ENCODE assay signal across 12 mouse cellular contexts in genomic region chr13:31458883-31459282, GRCm38 (mm10).
DNase-seq lines count a peak whose midpoint lies in the region; ATAC-seq and TF ChIP-seq lines count a peak whose summit lies in the region.
"Had no signal": no experiment of that assay in that cellular context is flagged by ENCODE, and none has a peak within 500 bp of the region (broad histone marks: within the 10 kb centered on the region; RNA-seq: fewer than 3 reads in every experiment).

No protein-coding gene starts in this region.

- H3K9me3 ChIP-seq in limb, embryonic 14.5 days (ENCODE audit: control insufficient read depth, low read length), result no peaks in the 10 kb centered on the region
- H3K9me3 ChIP-seq in limb, embryonic 10.5 days (replicated peaks), result no peaks in the 10 kb centered on the region
- H3K9me3 ChIP-seq: heart, embryonic 10.5 days; intestine, embryonic 15.5 days; midbrain, embryonic 10.5 days had no signal

- DNase-seq in limb, embryonic 14.5 days (ENCODE audit: low spot score), result peak; percentile 8
- DNase-seq in limb, embryonic 10.5 days (ENCODE audit: low spot score), result no peak
- DNase-seq in adrenal gland, adult 2 months, result peak; percentile 86
- peak; percentile 40 for DNase-seq in fibroblast of lung, adult 2 months (ENCODE audit: low read depth)
- peak; percentile 62 to 68 for DNase-seq in lung, postnatal 4 days
- no peak for DNase-seq in embryo, embryonic 10.5 days (ENCODE audit: low spot score)
- no peak for DNase-seq in spleen, postnatal 4 days (ENCODE audit: low spot score in 2 of 2)
- DNase-seq: cerebellum, adult 11 months had no signal

- no peak for ATAC-seq in limb, embryonic 14.5 days (ENCODE audit: low FRiP score, low read depth)
- ATAC-seq: intestine, embryonic 15.5 days had no signal

- TF ChIP-seq POLR2A in limb, embryonic 14.5 days (IDR thresholded peaks at IDR 0.05; ENCODE audit: borderline replicate concordance, extremely low read depth, insufficient read depth, insufficient read length), result no peak

- H3K27ac ChIP-seq in limb, embryonic 14.5 days (replicated peaks; ENCODE audit: low read depth, low read length), result no peak overlapping the region
- no peak overlapping the region for H3K27ac ChIP-seq in limb, embryonic 10.5 days
- H3K27ac ChIP-seq: heart, embryonic 10.5 days; intestine, embryonic 15.5 days; midbrain, embryonic 10.5 days had no signal

- 66% methylated on average over 2 of the region's 2 CpGs for WGBS in limb, embryonic 14.5 days
- WGBS in limb, embryonic 10.5 days, result 75% methylated on average over 2 of the region's 2 CpGs

- H3K9ac ChIP-seq in limb, embryonic 14.5 days (ENCODE audit: low read depth, low read length, severe bottlenecking), result no peak overlapping the region
- H3K9ac ChIP-seq: intestine, embryonic 15.5 days had no signal

- no peaks in the 10 kb centered on the region for H3K36me3 ChIP-seq in limb, embryonic 14.5 days (ENCODE audit: control insufficient read depth, insufficient read depth, low read length)
- no peaks in the 10 kb centered on the region for H3K36me3 ChIP-seq in limb, embryonic 10.5 days
- H3K36me3 ChIP-seq: heart, embryonic 10.5 days; intestine, embryonic 15.5 days; midbrain, embryonic 10.5 days had no signal

- H3K4me3 ChIP-seq in limb, embryonic 14.5 days (replicated peaks; ENCODE audit: low read length), result no peak overlapping the region
- H3K4me3 ChIP-seq in limb, embryonic 10.5 days, result no peak overlapping the region
- H3K4me3 ChIP-seq: erythroblast, embryonic 14.5 days; heart, embryonic 10.5 days; intestine, embryonic 15.5 days; midbrain, embryonic 10.5 days had no signal

- no peak overlapping the region for H3K4me2 ChIP-seq in limb, embryonic 14.5 days (replicated peaks; ENCODE audit: low read depth, low read length, severe bottlenecking)
- H3K4me2 ChIP-seq: intestine, embryonic 15.5 days had no signal

- no peaks in the 10 kb centered on the region for H3K4me1 ChIP-seq in limb, embryonic 14.5 days (ENCODE audit: control insufficient read depth, insufficient read depth, low read length)
- no peaks in the 10 kb centered on the region for H3K4me1 ChIP-seq in limb, embryonic 10.5 days
- H3K4me1 ChIP-seq: heart, embryonic 10.5 days; intestine, embryonic 15.5 days; midbrain, embryonic 10.5 days had no signal

- no peaks in the 10 kb centered on the region for H3K27me3 ChIP-seq in limb, embryonic 14.5 days (ENCODE audit: control insufficient read depth, insufficient read depth, low read length)
- no peaks in the 10 kb centered on the region for H3K27me3 ChIP-seq in limb, embryonic 10.5 days (ENCODE audit: low read depth, poor library complexity, severe bottlenecking)
- H3K27me3 ChIP-seq: intestine, embryonic 15.5 days had no signal

Comparison
In these comparisons a context has a peak if more than half of its experiments do, and no peak if none do; other contexts are left out.
1. DNase-seq: peak in limb, embryonic 14.5 days (single experiment), adrenal gland, adult 2 months (single experiment), fibroblast of lung, adult 2 months (single experiment) and lung, postnatal 4 days (2 of 2); none in limb, embryonic 10.5 days (single experiment), embryo, embryonic 10.5 days (single experiment) and spleen, postnatal 4 days (0 of 2).